Mouse (Mus musculus) lung, postnatal 10 days (tissue): ENCODE measurements around the gene Rap1b.

ENCODE experiments used
- DNase-seq: peaks from one replicate; pipeline ENCODE4 v3.0.0; 2021

Rap1b gene

GRCm38 (mm10) chr10:117856001-117856720 is 10.3 kb upstream of the Rap1b start:
- DNase-seq: peak; percentile 15

GRCm38 (mm10) chr10:117852648-117853192 is 6.9 kb upstream of the Rap1b start:
- no peak for DNase-seq

- no peak for DNase-seq
Observed at GRCm38 (mm10) chr10:117848981-117849380, 3.1 kb upstream of the Rap1b start.

- DNase-seq: no peak
Observed at GRCm38 (mm10) chr10:117846796-117847195, 961 bp upstream of the Rap1b start.

DNA sequence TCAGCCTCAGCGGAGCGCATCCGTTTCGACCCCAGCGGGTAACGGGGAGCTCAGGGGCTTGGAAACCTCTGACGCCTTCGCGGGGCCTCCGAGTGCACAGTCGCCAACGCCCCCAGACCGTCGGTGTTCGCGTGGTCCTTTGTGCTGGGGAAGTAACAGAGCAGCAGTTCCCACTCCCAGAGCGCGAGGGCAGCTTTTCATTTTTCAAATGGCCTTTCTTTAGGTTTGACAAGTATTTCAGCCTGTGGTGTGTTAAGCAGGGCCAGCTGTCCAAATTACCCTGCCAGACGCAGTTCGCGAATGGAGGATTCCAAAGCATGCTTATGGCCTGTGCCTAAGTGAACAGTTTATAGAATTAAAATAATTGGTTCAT is 411 bp upstream of the Rap1b start:
- no peak for DNase-seq

DNA sequence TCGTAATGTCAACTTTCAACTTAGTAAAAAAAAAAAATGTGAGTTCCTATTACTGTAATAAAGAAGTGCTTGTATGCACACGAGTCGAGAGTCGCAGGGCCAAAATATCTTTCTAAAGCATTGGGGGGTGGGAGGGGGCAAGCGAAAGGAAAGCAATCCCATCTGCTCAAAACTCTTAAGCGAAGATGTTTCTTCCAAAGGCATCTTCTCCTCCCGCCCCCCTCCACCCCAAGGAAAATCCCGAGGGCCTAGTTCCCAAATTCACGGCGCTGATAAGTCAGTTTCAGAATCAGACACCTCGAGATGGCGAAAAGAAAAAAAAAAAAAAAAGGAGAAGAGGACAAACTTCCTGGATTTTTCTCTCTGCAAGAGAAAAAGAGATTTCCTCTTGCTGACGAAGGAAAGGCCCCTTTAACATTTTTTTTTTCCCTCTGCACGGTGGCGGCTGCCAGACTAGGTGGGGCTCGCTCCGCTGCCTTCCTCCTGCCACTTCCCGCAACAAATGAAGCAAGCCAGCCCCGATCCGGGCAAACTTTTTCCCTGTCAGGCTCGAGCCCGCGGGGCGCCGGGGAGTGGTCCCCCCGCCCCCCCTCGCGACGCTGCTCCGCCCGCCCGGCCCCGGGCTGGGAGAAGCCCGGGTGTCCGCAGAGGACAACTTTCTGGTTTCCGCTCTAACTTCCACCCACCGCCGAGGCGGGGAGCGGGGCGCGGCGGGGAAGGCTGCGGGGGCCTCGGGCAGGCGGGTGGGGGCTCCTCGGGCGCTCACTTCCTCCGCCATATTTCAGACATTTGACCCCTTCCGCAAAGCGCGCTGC is 846 bp downstream of the Rap1b start:
- DNase-seq: peak; percentile 86

GRCm38 (mm10) chr10:117844279-117844678 is 1.6 kb downstream of the Rap1b start:
- DNase-seq: no peak

DNA sequence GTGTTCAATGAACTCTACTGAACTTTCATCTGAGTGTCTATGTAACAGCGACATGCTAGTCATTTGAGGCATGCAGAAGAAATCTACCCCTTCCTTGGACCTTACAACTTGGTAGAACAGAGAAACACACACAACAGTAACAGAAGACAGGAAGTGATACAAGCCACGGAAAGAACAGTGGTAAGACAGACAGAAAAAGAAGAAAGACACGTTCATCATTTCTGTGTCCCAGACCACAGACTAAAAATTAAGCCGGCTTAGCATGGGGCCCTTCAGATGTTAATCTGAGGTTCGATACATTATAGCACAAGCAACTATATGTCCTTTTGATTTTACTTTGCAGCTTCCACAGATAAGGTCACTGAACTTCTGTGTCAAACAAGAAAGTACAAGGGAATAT is 2.1 kb downstream of the Rap1b start:
- DNase-seq: no peak

DNA sequence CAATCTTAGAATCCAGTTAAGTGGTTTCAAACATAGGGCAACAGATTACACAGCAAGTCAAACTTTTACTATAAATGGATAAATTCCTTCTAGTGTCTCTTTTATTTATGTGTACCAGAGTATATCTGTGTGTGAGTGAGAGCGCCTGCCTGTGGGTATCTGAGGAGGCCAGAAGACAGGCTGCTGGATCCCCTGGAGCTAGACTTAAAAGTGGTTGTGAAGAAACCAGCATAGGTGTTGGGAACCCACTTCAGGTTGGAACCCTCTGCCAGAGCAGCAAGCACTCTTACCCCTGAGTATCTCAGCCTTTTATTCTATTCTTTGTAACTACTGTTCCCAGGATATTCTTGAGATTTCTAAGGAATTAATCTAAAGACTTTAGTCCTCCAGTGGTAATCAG is 4.1 kb downstream of the Rap1b start:
- no peak for DNase-seq

DNA sequence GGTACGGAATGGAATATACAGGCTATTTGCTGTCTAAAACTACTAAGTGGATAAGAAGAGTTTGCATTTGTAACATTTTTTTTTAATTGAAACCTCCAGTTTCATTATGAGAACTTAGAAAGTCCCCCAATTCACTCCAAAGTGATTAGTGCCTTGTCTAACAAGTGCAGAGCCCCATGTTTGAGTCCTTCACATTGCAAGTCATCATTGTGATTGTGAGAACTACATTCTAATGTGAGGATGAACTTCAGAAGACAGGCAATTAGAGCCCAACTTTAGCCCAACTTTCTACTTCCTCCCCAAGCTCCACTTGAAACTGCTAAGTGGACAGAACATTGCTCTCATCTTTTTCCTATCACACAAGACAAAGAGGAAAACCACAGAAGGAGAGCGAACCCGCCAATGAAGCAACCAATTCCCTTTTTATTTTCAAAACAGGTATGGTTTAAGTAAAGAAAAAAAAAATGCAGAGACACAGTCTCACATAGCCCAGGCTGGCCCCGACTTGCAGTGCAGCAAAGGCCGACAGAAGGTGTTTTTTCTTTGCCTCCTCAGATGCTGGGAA is 5.3 kb downstream of the Rap1b start:
- DNase-seq: no peak

DNA sequence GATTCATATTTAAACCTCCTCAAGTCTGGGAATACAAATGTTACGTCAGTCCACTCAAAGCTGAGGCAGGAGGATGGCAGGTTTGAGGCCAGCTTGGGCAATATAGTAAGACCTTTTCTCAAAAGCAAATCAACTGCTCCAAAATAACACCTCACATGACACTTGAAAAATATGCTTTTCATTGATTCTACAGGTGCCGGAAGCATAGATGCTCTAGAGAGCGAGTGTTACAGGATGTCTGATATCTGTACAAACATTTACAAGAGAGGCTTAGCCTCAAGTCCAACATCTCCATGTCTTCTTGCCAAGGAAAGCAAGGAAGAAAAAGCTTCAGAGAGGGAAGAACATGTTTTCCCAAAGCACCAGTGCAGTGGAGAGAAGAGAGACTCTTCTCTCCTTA is 6.1 kb downstream of the Rap1b start:
- no peak for DNase-seq

DNA sequence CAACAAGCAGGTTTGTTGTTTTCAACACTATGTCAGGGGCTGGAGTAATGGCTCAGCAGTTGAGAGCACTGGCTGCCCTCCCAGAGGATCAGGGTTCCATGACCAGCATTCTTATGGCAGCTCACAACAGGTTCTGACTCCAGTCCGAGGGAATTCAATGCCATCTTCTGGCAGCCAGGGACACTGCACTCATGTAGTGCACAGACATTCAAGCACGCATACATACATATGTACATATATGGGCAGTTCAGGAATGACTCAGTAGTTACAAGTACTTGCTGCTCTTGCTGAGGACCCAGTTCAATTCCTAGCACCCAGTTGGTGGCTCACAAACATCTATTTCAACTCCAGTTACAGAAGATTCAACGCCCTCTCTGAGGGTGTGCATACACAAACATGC is 6.9 kb downstream of the Rap1b start:
- peak; percentile 12 for DNase-seq

- DNase-seq: no peak
Observed at GRCm38 (mm10) chr10:117836354-117836753, 9.5 kb downstream of the Rap1b start.

DNA sequence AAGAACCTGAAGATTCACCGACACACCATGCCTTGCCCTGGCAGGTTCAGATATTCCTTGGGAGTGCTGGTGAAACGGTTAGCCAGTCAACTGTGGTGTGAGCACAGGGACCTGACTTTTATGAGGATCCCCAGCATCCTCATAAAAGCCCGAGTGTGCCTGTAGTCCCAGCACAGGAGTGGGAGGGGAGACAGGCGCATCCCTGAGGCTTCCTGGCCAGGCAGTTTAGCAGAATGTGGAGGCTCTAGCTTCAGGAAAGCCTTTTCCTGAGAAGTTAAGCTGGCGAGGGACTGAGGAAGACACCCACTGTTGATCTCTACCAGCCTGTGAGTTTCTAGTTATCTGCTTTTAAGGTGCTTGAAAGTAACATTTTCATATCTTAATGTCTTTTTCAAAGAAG is 10.4 kb downstream of the Rap1b start:
- no peak for DNase-seq

DNA sequence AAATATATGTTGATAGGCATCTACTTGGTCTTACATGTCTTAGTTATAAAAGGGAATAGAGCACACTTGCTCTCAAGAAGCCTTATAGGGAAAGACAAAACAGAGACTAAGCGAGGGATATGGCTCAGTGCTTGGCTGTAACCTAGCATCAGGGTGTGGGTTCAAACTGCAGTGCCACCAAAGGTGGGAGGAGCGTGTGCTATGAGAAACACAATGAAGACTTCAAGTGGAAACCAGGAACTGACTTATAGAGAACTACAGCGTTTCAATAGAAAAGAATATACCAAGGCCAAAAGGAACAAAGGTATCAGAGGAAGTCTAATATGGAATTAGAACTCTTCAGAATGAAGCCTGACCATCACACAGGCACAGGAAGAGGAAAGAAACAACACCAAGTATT is 15.0 kb downstream of the Rap1b start:
- no peak for DNase-seq

- DNase-seq: no peak
Observed at GRCm38 (mm10) chr10:117829472-117830155, 16.2 kb downstream of the Rap1b start.

DNA sequence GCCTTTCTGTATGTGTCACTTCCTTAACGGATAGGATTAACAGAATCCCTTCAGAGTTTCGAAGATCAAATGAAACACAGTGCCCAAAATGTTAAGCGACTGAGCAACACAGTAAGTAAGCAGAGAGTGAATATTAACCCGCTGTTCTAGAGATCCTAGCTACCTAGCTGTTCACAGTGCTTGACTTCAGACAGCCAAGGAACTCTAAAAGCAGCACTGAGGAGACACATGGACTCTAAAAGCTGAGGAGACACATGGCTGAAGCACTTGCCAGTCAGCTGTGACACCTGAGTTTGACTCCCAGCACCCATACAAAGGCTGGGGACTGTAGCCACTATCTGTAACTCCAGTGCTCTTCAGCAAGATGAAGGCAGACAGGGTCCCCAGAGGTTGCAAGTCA is 16.8 kb downstream of the Rap1b start:
- DNase-seq: no peak

GRCm38 (mm10) chr10:117828536-117828935 is 17.3 kb downstream of the Rap1b start:
- DNase-seq: no peak

DNA sequence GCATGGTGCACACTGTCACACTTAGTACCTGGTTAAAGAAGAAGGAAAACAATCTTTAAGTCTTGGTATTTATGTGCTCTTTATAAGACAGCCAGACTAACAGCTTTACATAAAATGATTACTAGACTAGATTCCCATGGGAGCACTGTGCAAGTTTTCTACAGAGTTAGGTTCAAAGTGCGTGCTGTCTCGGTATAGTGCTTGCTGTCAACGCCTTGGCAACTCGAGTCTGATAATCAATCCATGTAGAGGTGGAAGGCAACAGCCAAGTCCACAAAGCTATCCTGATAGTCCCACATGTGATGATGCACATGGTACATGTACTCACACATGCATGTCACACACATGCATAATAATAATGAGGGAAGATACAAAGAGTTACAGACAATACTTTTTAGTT is 21.2 kb downstream of the Rap1b start:
- DNase-seq: no peak

DNA sequence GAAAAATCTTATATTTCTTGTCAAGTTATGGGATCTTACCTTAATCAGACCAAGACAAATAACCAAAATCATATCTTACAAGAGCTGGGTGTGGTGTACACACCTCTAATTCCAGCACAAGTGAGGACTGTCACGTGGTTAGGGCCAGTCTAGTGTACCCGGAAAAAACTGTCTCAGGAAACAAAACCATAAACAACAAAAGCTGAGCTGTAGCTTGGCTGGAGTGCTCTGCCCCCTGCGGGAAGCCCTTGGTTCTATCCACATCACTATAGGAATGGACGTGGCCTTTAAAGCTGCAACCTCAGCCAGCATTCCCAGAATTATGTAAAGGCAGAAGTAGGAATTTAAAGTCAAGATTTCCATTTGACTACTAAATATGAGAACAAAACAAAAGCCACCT is 21.7 kb downstream of the Rap1b start:
- DNase-seq: peak; percentile 62

GRCm38 (mm10) chr10:117823321-117823720 is 22.5 kb downstream of the Rap1b start:
- DNase-seq: no peak

DNA sequence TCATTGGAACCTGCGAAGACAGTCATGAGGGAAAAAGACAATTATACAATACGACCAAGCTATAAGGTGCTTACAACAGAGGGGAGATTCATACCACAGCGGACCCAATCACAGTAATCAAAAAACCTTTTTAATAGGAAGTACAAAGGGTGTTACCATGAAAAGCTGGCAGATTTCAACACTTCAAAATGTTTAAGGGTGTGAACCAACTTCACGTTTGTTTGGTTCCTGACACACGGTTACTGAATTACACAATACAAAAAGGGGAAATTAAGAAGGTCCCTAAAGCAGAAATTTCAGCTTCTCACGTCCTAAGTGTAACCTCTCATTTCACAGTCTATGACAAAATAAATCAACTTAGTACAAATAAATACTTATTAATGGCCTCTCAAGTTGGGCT is 27.2 kb downstream of the Rap1b start:
- no peak for DNase-seq

DNA sequence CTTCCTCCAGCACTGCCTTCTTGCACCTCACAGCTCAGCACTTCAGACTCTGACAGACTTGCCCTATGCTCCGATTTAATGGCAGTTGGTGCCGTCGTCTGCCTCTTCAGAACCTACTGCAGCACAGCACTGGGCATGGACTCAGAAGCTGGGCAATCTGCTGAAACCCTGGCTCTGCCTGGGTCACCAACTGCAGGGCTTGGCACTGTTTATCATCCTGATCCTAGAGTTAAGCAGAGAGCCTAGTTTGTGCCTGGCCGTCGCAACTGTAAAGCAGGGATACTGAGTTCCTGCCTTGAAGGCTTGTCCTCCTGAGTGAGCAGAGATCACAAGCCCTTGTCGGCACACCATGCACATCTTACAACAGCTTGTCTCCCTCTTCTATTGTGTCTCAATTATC is 29.1 kb downstream of the Rap1b start:
- DNase-seq: no peak
